Mouse (Mus musculus): ENCODE measurements around the gene Rdx.

Gene Rdx

DNA sequence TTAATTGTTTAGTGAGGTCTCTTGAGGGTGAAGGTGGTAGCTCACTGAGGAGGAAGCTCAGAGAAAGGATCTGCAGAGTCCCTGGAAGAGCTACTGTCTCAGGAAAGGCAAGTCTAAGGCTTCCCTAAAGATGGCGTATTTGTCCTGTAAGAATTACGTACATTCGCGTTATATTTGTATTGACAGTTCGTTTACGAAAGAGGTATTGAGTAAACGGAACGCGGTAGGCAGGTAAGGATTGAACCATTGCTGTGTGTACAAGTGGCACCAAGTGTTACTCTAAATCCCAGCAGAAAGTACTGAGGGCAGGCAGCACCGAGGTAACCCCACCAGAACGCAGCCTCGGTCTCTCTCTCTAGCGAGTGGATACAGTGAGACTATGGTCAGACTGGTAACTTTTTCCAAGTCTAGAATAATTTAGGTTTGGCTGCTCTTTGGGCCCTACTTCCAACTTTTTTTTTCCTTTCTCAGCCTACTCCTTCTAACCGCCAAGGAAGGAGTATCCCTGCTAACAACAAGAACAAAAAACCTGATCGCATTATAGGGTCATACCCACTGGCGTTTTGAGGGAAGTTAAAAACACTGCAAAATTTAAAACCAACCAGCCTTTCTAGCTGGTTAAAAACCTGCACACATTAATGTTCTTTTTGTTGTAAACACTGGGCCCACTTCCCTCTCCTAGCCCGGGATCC lies at the start of gene Rdx:
Rdx (plus strand) TSS at position 45 of the 692 bp plus-strand sequence.
- DNase-seq: peak; percentile 18 to 35

DNA sequence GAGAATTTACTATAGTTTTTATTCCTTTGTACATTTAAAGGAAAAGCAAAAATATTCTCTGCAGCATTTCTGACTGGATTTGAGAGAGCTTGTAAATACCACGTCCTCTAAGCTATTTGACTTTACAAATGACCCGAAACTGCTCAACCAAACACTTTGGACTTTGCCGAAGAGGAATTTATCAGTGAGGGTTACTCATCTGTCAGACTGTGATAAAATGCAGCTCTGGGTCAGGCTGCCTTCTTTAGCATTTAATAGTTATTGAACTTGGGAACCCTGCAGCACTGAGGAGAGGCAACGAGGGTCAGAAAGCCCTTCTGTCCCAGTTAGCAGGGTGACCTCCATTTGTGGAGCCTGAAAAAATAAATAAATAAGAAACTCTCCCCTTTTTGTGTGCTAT lies 43.5 kb upstream of the Rdx start:
- no peak for DNase-seq

DNA sequence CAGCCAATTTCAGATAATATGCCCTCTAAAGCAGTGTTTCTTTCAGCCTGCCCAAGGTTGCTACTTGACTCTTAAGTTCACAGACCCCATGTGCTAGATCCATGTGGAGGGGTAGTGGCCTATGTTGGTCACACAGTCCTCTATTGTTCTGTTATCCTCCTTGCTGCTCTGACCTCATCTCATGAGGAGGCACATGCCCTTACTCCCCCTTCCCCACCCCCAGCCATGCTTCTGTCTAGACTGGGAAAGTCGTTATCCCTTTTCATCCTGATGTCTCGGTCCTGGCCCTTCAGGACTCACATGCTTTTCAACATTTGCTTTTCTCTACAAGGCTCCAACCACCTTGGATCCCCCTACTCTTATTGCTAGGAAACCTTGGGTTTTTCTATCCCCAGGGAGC lies 39.6 kb upstream of the Rdx start:
- DNase-seq: no peak

DNA sequence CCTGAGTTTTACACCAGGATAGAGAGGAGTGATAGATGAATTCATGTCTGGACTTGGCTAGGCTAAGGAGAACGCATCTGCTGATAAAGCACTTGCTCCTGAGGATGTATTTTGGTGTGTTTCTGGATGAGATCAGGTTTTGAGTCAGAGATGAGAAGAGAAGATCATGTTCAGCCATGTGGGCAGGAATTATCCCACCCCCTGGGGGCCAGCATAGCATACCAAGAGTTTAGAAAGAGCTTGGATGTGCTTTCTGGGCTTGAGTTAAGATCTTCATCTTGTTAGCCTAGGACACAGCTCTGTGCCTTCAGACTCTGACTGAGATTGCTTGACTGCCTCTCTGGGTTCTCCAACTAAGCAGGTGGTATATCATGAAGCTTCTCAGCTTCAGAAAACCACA lies 38.5 kb upstream of the Rdx start:
- DNase-seq: no peak

DNA sequence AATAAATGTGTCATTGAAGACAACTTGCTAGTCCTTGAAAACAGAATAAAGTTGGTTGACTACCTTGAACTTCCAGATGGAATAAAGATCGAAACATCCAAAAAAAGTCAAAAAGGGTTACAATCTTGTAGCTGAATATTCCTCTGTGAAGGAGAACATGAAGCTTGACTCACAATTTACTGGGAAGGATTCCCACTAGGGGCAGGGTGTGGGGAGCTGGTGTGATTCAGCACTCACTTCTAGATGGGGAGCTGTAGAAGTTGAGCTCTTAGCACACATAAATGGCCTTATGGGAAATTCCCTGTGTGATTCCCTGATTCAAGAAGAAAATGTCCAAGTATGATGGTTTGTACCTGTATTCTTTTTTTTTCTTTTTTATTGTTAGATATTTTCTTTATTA lies 34.7 kb upstream of the Rdx start:
- no peak for DNase-seq

DNA sequence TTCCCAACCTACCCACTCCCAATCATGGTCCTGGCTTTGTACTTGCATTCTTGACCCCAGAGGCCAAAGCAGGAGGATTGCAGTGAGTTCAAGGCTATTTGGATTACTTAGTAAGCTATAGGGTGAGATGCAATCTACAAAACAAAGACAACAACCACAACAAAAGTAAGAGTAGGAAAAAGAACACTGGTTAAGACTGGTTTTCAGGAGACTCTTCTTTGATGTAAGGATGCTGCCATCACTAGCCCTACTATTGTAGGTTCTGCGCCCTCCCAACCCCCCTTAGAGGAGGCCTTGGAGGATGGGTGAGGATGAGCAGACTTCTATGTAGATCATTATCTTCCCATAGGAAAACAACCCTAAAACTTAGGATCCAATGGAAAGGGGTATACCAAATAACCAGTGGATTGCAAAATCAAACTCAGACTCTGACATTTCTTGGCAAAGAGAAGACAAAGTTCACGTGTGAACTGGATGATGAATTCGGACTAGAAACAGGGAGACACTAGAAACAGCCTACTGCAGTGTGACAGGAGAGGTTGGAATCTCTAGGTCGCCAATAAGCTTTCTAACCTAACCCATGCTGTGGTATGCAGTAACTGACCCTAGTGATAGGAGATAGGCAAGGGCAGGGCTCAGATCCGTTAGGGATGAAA lies 34.1 kb upstream of the Rdx start:
- DNase-seq: no peak

DNA sequence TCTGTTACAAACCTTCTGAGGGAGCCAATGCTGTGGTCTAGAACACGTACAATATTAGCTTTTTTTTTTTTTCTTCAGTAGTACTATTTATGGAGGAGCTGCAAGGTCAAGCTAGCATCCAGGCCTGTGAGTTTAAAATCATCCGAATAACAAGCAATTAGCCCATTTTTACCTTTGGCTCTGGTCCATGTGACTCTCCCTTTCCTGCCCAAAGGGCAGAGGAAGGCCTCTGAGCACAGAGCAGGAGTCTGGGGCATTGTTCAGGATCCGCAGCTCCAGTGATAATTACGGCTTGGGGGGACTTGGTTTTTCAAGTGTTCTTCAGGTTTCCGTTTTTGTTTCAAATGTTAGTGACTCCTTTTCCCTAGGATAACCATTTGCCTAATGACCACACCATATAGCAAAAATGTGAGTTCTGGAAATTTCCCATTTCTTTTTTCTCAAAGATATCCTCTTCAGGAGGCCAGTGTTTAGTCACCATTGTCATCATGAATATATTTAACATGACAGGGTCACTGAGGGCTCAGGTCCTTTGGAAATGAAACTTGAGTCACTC lies 33.0 kb upstream of the Rdx start:
- DNase-seq: no peak

DNA sequence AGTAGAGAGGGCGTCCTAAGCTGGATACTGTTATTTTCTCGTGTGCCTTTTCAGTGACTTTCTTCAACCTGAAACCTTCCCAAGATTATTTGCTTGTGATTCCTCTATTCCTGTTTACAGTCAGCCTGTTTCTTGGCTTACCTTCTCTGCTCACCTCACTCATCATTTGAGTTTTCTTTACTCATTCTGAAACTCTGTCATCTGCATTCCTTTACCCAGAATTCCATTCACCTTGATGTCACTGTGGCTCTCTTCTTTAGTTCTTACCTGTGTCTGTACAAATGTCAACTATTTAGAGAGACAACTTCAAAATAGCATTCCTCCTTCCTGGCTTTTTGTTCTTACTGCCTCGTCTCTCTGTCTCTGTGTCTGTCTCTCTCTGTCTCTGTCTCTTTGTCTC lies 29.9 kb upstream of the Rdx start:
- no peak for DNase-seq

DNA sequence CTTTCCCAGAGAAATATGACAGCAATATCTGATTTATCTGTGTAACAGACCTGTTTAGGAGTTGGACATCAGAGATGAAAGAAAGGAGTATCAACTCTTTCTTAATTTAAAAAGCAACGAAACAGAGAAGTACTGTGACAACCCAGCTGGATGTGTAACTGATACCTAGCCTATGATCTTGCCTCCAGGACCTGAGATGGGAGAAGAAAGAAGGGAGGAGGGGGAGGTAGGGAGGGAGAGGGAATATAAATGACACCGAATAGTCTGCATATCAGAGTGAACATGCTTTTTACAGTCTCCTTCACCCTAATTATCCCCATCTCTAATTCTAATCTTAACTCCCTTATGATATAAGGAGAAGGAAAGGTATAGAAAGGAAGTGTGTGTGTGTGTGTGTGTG lies 29.1 kb upstream of the Rdx start:
- DNase-seq: no peak

DNA sequence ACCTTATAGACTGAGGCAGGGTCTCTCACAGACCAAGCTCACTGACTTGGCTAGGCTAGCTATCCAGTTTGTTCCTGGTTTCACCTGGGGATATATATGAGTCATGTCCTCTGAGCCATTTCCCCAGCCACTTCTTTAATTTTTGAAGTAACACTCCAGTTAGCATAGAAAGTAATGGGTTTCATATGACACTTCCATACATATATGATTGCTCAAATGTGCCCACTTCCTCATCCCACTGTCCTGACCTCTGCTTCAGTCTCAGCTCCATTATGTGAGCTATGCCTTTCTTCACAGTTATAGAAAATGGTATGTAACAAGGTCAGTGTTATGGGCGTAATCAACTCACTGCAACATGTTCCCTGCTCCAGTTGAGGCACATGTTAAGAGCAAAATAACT lies 28.5 kb upstream of the Rdx start:
- no peak for DNase-seq

DNA sequence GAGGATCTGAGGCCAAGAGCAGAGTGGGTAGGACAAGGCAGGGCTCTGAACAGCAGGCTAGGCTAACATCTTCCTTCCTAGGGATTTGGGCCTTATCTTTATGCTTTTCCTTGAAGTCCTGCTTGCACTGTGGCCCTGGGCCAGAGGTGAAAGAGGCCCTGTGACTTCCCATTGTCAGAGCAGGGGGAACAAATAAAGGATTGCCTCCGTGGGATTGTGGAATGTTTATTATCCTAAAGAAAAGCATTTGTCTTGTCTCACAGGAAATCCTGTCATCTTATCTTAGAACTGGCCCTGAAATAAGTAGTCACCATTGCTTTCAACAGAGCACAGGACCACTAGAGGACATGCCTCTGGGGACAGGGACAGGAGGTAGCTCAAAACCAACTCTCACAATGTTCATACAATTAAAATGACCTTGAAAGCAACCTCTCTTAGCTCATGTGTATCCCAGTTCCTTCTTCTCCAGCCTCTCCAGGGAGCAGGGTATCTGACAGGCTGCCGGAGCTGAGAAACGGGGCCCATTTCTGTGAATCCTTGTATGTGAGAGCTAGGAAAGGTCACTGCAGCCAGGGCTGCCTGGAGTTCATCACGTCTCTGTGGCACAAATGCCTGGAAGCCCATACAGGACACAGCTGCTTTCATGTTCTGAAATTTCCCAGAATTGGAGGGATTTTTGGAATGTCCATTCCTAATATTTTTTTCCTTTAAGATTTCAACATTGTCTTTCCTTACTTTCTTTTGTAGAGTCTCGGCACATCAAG lies 19.5 kb upstream of the Rdx start:
- no peak for DNase-seq

DNA sequence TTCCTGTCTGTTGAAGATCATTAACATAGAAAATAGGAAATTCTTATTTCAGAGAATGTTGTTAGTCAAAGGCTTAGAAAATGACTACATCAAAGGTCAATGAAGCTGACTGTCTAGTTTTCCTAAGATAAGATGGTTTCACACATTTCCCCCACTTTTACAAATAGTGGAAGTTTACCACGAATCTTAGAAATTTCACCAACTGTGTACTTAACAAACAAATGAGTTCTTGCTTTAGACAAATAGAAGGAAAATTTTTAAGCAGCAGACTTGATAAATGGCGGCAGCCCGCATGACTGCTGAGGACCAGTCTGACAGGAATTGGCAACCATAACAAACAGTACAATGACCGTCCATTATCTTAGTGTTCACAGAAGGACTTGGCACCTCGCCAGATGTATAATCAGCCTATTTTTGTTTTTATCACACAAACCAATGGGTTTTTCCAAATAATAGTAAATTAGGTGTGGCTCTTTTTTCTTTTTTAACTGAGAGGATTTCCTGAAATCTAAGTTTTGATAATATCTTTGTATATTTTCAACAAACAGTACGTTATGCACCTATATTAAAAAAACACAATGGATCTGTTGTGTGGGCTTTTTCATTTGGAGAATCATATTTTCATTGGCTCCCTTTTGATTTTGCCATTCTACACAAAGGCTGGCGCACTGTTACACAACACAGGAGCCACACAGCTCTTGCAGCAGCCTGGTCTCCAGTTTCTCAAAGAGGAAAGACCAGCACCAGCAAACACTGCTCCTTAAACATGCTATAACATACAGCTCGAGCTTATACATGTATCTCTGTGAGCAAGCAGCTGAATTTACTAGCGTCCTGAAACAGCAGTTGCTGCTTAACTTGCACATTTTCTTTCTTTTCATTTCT lies 18.2 kb upstream of the Rdx start:
- peak in 1 of 2 experiments; percentile 10 for DNase-seq

DNA sequence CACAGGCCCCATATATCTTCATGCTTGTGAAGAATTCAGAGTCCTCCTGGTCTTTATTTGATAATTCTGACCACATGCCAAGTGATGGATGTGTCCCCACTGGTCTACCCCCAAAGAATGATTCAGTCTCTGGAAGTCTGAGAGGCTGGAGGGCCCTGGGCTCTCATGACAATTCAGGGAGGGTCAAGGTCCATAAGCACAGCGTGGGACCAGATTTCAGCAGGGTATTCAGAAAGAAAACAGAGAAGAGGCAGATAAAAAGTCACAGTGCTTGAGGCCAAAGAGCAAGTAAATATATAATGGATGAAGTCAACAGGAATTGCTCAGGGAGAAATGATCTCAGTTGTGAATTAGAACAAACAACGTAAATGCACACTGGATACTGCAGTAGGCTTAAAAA lies 15.5 kb upstream of the Rdx start:
- DNase-seq: no peak

DNA sequence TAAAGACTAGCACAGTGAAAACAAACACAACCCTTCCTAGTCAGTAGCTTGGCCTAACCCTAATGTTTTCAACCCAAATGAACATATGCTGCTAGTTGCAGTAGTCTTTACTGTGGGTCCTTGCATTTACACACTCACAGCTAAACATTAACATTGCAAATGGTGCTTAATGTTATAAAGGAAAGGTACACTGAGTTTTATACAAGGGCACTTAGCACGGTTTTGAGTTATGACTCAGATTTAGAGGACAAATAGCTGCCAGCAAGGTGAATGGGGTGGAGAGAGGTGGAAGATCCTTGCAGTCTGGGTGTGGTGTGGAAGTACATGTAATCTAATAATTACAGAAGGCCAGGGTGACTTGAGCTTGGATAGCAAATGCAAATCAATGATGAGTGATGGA lies 9.5 kb upstream of the Rdx start:
- no peak for DNase-seq

DNA sequence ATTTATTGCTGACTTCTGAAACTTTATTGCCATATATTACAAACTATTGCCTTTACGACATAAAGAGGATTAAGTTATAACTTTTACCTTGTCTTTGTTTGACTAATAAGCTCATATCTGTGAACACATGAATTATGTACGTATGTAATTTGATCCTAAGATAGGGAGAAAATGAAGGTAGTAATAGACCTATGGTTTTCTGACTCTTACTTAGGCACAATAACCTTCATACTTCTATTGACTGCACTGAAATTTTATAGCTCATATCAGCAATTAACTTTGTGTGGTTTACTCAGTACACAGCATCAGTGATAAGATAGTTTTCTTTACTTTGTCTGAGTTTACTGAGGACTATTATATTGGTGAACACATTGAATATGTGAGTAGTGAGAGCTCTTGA lies 5.3 kb upstream of the Rdx start:
- no peak for DNase-seq

DNA sequence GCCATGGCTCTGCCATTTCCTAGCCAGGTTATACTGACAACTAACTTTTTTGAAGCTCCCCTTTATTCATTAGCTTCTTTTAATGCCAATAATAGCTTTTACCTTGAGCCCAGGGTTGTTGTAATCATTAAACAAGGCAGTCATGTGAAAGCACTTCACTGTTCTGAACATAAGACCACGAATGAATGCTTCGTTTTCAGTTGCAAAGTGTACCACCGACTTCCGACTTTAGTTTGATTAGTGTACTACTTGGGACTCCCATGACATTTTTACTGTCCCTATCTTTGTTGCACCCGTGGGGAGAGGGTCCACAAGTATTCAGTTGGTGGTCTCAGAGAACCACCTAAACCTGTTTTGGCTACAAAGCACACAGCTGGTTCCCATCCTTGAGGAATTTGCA lies 287 bp upstream of the Rdx start:
- no peak for DNase-seq

DNA sequence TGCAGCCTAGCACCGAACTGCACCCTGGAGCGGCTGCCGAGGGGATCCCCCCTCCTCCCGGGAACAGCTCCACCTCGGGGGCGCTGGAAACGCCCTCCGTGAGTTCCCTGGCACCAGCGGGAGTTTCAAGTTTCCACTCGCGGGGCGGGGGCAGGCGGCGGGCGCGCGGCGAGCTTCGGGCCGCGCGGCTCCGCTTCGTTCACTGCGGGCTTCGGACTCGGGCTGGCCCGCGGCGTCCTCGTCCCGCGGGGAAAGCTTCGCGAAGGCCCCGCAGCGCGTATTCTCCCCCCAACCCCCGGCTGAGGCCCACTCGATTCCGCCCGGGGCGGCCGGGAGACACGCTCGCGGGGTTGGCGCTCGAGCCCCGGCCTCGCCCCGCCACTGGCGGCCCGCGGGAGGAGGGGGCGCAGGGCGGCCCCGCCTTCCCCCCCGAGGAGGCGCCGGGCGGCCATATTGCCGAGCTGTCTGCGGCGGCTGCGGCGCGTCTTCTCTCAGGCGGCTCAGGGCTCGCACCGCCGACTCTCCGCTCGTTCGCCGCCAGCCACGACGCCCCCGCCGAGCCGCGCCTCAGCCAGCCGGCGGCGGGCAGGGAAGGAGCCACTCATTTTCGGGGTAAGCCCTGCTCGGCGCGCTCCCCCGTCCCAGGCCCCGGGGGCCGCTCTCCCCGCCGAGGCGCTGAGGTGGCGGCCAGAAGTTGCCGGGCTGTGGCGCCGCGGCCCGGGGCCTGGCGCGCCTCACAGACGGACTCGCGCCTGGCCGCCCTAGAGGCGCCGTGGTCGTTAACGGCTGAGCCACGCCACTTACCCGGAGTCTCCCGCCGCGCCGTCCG lies 1.1 kb downstream of the Rdx start:
- peak; percentile 80 to 86 for DNase-seq

DNA sequence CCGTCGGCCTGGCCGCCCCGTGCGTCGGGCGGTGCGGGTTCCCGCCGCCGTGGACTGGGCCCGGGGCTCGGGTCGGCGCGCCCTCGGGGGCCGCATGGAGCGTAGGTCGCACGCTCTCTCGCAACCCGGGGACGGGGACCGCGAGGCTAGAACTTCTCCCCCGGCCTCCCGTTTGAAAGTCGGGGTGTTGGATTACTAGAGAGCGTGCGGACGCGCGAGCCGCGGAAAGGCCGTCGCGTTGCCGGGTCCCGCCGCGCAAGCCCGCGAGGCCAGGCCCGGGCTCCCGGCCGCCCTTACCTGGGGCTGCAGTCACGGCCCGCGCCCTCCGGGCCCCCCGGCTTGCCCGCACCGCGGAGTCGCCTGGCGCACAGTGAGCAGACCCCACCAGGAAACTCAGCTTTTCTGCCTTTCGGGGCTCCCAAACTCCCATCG lies 1.7 kb downstream of the Rdx start:
- peak; percentile 59 to 72 for DNase-seq

DNA sequence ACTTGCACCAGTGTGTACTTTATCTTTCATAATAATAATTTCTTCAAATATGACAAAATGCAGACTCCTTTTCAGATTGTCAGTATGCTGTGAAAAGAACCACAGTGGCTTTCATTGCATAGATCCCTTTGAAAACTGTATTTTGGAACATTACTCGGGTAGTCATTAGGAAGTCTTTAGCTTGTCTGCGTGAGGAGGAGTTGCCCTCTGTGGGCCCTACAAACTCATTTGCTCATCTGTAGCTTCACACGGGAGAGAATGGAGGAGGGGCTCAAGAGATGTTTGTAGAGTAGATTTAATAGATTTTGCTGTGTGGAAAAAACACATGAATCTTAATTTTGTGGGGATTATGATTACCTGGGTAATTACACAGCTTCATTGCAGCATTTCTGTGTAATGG lies 2.6 kb downstream of the Rdx start:
- DNase-seq: no peak

DNA sequence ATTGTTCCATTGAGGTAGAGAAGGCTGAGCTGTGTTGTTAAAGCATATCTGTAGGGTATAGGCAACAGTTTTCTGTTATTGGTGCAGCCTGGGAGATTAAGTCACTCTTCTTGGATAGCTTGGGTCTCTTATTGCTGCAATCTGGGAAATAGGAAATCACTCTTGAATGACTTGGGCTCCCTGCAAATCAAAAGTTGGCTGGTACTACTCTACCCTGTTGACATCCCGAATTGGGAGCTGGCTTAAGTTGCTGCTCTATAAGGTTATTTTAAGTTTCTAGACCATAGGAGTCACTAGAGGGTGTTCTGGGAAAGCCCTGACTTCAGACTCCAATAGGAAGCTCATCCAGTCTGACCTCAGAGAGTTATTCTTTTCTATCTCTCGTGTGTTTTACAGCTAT lies 3.4 kb downstream of the Rdx start:
- DNase-seq: no peak

DNA sequence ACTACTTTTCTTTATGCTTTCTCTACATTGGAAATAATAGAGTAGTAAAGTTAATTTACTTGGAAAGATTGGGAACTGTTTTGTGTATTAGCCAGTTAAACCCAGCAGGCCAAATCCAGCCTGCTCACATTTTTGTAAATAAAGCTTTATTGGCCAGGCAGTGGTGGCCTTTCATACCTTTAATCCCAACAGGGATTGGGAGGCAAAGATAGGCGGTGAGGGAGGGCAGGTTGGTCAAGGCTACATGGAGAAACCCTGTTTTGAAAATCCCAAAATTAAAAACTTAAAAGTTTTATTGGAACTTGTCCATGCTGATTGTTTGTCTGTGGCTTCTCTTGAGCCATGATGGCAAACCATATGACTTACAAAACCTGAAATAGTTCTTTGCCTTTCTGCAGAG lies 5.2 kb downstream of the Rdx start:
- no peak for DNase-seq

DNA sequence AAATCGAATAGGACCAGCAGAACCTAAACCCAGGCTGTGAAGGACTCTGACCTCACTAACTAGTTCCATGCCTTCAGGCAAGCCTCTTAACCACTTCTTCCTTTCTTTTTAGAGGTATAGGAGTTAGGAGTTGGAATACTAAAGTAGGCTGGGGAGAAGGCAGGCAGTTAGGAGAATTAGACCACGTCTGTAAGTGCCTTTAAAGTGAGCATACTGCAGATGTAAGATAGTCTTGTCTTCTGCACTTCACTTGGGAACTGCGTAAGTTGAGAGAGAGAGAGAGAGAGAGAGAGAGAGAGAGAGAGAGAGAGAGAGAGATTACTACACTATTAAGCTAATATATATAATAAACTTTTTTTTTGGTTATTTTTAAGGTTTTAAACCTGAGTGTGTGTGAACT lies 8.3 kb downstream of the Rdx start:
- DNase-seq: no peak

Measured in cerebellum, postnatal 14 days (tissue).